Mouse (Mus musculus): ENCODE measurements around the gene Myzap. TPM values are rescaled to one million over a fixed set of nuclear protein-coding genes. Genes with fewer than 3 reads are reported as not detected.
"Not testable (repeated sequence)": the region's sequence is repeated elsewhere in the genome, so short reads cannot be mapped to it uniquely, and the experiment has no call there.

Myzap gene
- total RNA-seq (2022) = 1 to 10 TPM; 1.3 to 2.1 (median 1.5) TPM

GRCm38 (mm10) chr9:71591938-71592548 is at the start of gene Myzap:
Gene Myzap (minus strand): TSS chr9:71592360.
- peak; percentile 19 to 46 for DNase-seq (ENCODE audit: low spot score in 2 of 2)

GRCm38 (mm10) chr9:71640361-71640927 is 48.3 kb upstream of the Myzap start:
- DNase-seq (ENCODE audit: low spot score in 2 of 2) = no peak

GRCm38 (mm10) chr9:71638198-71638597 is 46.0 kb upstream of the Myzap start:
- DNase-seq (ENCODE audit: low spot score in 2 of 2) = no peak

GRCm38 (mm10) chr9:71636854-71637253 is 44.7 kb upstream of the Myzap start:
- DNase-seq (ENCODE audit: low spot score in 2 of 2) = no peak

- DNase-seq (ENCODE audit: low spot score in 2 of 2) = no peak
Observed at GRCm38 (mm10) chr9:71635627-71636026, 43.5 kb upstream of the Myzap start.

GRCm38 (mm10) chr9:71634916-71635315 is 42.8 kb upstream of the Myzap start:
- DNase-seq (ENCODE audit: low spot score in 2 of 2) = no peak

GRCm38 (mm10) chr9:71628921-71629320 is 36.8 kb upstream of the Myzap start:
- no peak for DNase-seq (ENCODE audit: low spot score in 2 of 2)

GRCm38 (mm10) chr9:71628286-71628685 is 36.1 kb upstream of the Myzap start:
- no peak for DNase-seq (ENCODE audit: low spot score in 2 of 2)

GRCm38 (mm10) chr9:71625961-71626360 is 33.8 kb upstream of the Myzap start:
- DNase-seq (ENCODE audit: low spot score in 2 of 2) = no peak

- DNase-seq (ENCODE audit: low spot score in 2 of 2) = peak in 1 of 2 experiments; percentile 62
Observed at GRCm38 (mm10) chr9:71624793-71625495, 32.8 kb upstream of the Myzap start.

- no peak for DNase-seq (ENCODE audit: low spot score in 2 of 2)
Observed at GRCm38 (mm10) chr9:71623871-71624569, 31.9 kb upstream of the Myzap start.

GRCm38 (mm10) chr9:71622593-71622992 is 30.4 kb upstream of the Myzap start:
- DNase-seq (ENCODE audit: low spot score in 2 of 2) = no peak

- no peak for DNase-seq (ENCODE audit: low spot score in 2 of 2)
Observed at GRCm38 (mm10) chr9:71621968-71622367, 29.8 kb upstream of the Myzap start.

GRCm38 (mm10) chr9:71620116-71620515 is 28.0 kb upstream of the Myzap start:
- DNase-seq (ENCODE audit: low spot score in 2 of 2) = not testable (repeated sequence)

GRCm38 (mm10) chr9:71617363-71617762 is 25.2 kb upstream of the Myzap start:
- no peak for DNase-seq (ENCODE audit: low spot score in 2 of 2)

GRCm38 (mm10) chr9:71616185-71616584 is 24.0 kb upstream of the Myzap start:
- DNase-seq (ENCODE audit: low spot score in 2 of 2) = peak; percentile 30 to 72

GRCm38 (mm10) chr9:71614643-71615042 is 22.5 kb upstream of the Myzap start:
- DNase-seq (ENCODE audit: low spot score in 2 of 2) = no peak

GRCm38 (mm10) chr9:71612981-71613380 is 20.8 kb upstream of the Myzap start:
- no peak for DNase-seq (ENCODE audit: low spot score in 2 of 2)

- DNase-seq (ENCODE audit: low spot score in 2 of 2) = no peak
Observed at GRCm38 (mm10) chr9:71611876-71612275, 19.7 kb upstream of the Myzap start.

- no peak for DNase-seq (ENCODE audit: low spot score in 2 of 2)
Observed at GRCm38 (mm10) chr9:71609010-71609409, 16.9 kb upstream of the Myzap start.

- no peak for DNase-seq (ENCODE audit: low spot score in 2 of 2)
Observed at GRCm38 (mm10) chr9:71606296-71607057, 14.3 kb upstream of the Myzap start.
